Mouse (Mus musculus) E14TG2a.4 (cell line): ENCODE measurements around the gene Brpf1.

Source experiments
- CTCF ChIP-seq: conservative IDR thresholded peaks from 2 replicates; pipeline ENCODE4 v1.5.1; 2014; ENCODE audit warnings: low read length
- NANOG ChIP-seq: IDR thresholded peaks from 2 replicates; pipeline ENCODE4 v1.6.1; 2014; ENCODE audit warnings: borderline replicate concordance, low read length, mixed read lengths
- POU5F1 ChIP-seq: IDR thresholded peaks from 2 replicates; pipeline ENCODE4 v1.6.1; 2014; ENCODE audit warnings: low read length, borderline replicate concordance

DNA sequence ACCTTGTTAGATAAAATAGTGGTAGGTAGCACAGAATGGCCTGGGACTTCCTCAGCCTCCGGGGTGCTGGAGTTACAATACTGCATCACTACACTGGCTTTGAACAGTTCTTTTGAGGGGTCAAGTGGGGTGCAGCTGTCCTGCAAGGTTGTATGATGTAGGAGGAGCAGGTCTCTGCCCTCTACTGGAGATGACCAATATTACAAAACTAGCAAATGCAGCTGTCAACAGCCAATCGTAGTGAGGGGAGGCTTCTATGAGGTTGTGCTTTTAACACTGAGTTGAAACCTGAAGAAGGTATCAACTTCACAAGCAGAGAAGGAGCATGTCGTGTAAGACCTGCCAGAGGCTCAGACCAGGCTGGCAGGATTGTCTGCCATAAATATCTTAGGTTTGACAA lies 4.7 kb upstream of the Brpf1 start:
- TF ChIP-seq CTCF (no peak; the same call in none of the 2 replicates), POU5F1 (no peak), NANOG (no peak)
